Mouse (Mus musculus): ENCODE measurements around the gene Pthlh. TPM values are rescaled to one million over a fixed set of nuclear protein-coding genes. Genes with fewer than 3 reads are reported as not detected.

Pthlh gene
- polyA plus RNA-seq, 1 experiment from 2014 or later = 4.0 TPM

Other genes starting within 250 kb of the Pthlh start
- 0.88 and 0.95 TPM in 2 replicates for gene Rep15, start 231.6 kb downstream of the Pthlh start, polyA plus RNA-seq (2015; fragmentation: Nextera tagmentation; extraction: Ambion mirVana)
- 83.9 and 92.8 TPM in 2 replicates for gene Mrps35, start 221.4 kb downstream of the Pthlh start, polyA plus RNA-seq (2015; fragmentation: Nextera tagmentation; extraction: Ambion mirVana)
- 1.1 and 1.2 TPM in 2 replicates for gene Mansc4, start 177.2 kb downstream of the Pthlh start, polyA plus RNA-seq (2015; fragmentation: Nextera tagmentation; extraction: Ambion mirVana)
- 7.4 and 7.5 TPM in 2 replicates for gene Klhl42, start 172.8 kb downstream of the Pthlh start, polyA plus RNA-seq (2015; fragmentation: Nextera tagmentation; extraction: Ambion mirVana)
- gene Ccdc91, start 211.6 kb upstream of the Pthlh start, polyA plus RNA-seq (2015; fragmentation: Nextera tagmentation; extraction: Ambion mirVana) = 45.5 and 49.0 TPM in 2 replicates